Mouse (Mus musculus) CH12.LX (cell line): ENCODE measurements at regions not wholly inside any gene's neighbourhood (a gene's known extent, or its start where the extent isn't known, plus 50 kb on each side); places are given as distances from the start of the nearest gene placed in this dataset.

ENCODE experiments used
- CHD2 ChIP-seq: IDR thresholded peaks from 2 replicates; pipeline ENCODE4 v1.6.1; 2011; ENCODE audit warnings: low read length, improper control_type of control experiment
- CTCF ChIP-seq, 2 experiments: IDR thresholded peaks in 1 of 2; conservative IDR thresholded peaks in 1 of 2; 2 replicates each; pipeline ENCODE4 v1.5.1; 2011 to 2012; ENCODE audit warnings: low read depth in 2 of 2, low read length in 2 of 2, improper control_type of control experiment in 1 of 2, inconsistent platforms in 1 of 2, mild to moderate bottlenecking in 1 of 2, moderate library complexity in 1 of 2
- MEF2A ChIP-seq: IDR thresholded peaks from 2 replicates; pipeline ENCODE4 v1.6.1; 2014; ENCODE audit warnings: low read depth, mild to moderate bottlenecking, inconsistent platforms, low read length, improper control_type of control experiment, borderline replicate concordance
- POLR2A ChIP-seq: IDR thresholded peaks from 2 replicates; pipeline ENCODE4 v1.6.1; 2011; ENCODE audit warnings: low read depth, mild to moderate bottlenecking, improper control_type of control experiment, low read length
- ZKSCAN1 ChIP-seq: IDR thresholded peaks from 2 replicates; pipeline ENCODE4 v1.6.1; 2012; ENCODE audit warnings: low read depth, inconsistent platforms, low read length, improper control_type of control experiment, borderline replicate concordance

GRCm38 (mm10) chr14:102190786-102191185 is 461.0 kb downstream of the Lmo7 start:
- no peak for TF ChIP-seq CHD2
- TF ChIP-seq POLR2A: no peak
- no peak for TF ChIP-seq ZKSCAN1
- no peak for TF ChIP-seq CTCF (conservative IDR thresholded peaks at IDR 0.05 in 1 of 2, IDR thresholded peaks at IDR 0.05 in 1 of 2; ENCODE audit: low read depth in 2 of 2, low read length in 2 of 2)
- TF ChIP-seq MEF2A: no peak
